Comparison of ENCODE assay signal across 21 mouse cellular contexts in genomic region chr6:33298768-33299167, GRCm38 (mm10). TPM values are rescaled to one million over a fixed set of nuclear protein-coding genes. Genes with fewer than 3 reads are reported as not detected.
DNase-seq lines count a peak whose midpoint lies in the region; ATAC-seq and TF ChIP-seq lines count a peak whose summit lies in the region.
"Had no signal": no experiment of that assay in that cellular context is flagged by ENCODE, and none has a peak within 500 bp of the region (broad histone marks: within the 10 kb centered on the region; RNA-seq: fewer than 3 reads in every experiment).

No protein-coding gene starts in this region.

- H3K9me3 ChIP-seq in liver, embryonic 11.5 days (ENCODE audit: control insufficient read depth, low read length) = no peaks in the 10 kb centered on the region
- H3K9me3 ChIP-seq in liver, embryonic 13.5 days (replicated peaks) = no peaks in the 10 kb centered on the region
- H3K9me3 ChIP-seq in liver, postnatal 0 days (ENCODE audit: low read length) = no peaks in the 10 kb centered on the region
- H3K9me3 ChIP-seq: embryonic facial prominence, embryonic 12.5 days; forebrain, embryonic 15.5 days; heart, embryonic 13.5 days had no signal

- H3K9ac ChIP-seq in liver, embryonic 11.5 days (ENCODE audit: low read depth, low read length) = no peak overlapping the region
- no peak overlapping the region for H3K9ac ChIP-seq in liver, embryonic 13.5 days
- no peak overlapping the region for H3K9ac ChIP-seq in liver, postnatal 0 days (replicated peaks)
- H3K9ac ChIP-seq: embryonic facial prominence, embryonic 12.5 days; forebrain, embryonic 15.5 days; heart, embryonic 13.5 days had no signal

- no peak overlapping the region for H3K4me3 ChIP-seq in liver, embryonic 11.5 days (ENCODE audit: low read depth, low read length)
- H3K4me3 ChIP-seq in liver, embryonic 13.5 days (replicated peaks) = no peak overlapping the region
- no peak overlapping the region for H3K4me3 ChIP-seq in liver, postnatal 0 days (ENCODE audit: low read depth, low read length)
- H3K4me3 ChIP-seq: embryonic facial prominence, embryonic 12.5 days; forebrain, embryonic 15.5 days; heart, embryonic 13.5 days had no signal

- 56% methylated on average over 1 of the region's 1 CpGs for WGBS in liver, embryonic 11.5 days
- WGBS in liver, embryonic 13.5 days (ENCODE audit: insufficient replicate concordance) = 19% methylated on average over 1 of the region's 1 CpGs
- 53% methylated on average over 1 of the region's 1 CpGs for WGBS in liver, postnatal 0 days (ENCODE audit: insufficient replicate concordance)

- no peak overlapping the region for H3K4me2 ChIP-seq in liver, embryonic 11.5 days
- H3K4me2 ChIP-seq in liver, embryonic 13.5 days = no peak overlapping the region
- no peak overlapping the region for H3K4me2 ChIP-seq in liver, postnatal 0 days (ENCODE audit: low read depth, low read length)
- H3K4me2 ChIP-seq: embryonic facial prominence, embryonic 12.5 days; forebrain, embryonic 15.5 days; heart, embryonic 13.5 days had no signal

- no peaks in the 10 kb centered on the region for H3K27me3 ChIP-seq in liver, embryonic 11.5 days (replicated peaks; ENCODE audit: control insufficient read depth, insufficient read depth, low read length)
- no peaks in the 10 kb centered on the region for H3K27me3 ChIP-seq in liver, embryonic 13.5 days
- no peaks in the 10 kb centered on the region for H3K27me3 ChIP-seq in liver, postnatal 0 days (ENCODE audit: insufficient read depth, low read length)
- H3K27me3 ChIP-seq: embryonic facial prominence, embryonic 12.5 days; forebrain, embryonic 15.5 days; heart, embryonic 13.5 days; Patski had no signal

- peak; percentile 49; the same call in 1 of the 2 replicates for ATAC-seq in liver, embryonic 11.5 days (replicated peaks; ENCODE audit: low FRiP score)
- peak; percentile 71 for ATAC-seq in liver, embryonic 13.5 days (ENCODE audit: low read depth)
- no peak for ATAC-seq in liver, postnatal 0 days
- ATAC-seq in inflammation-experienced regulatory T-cells, adult 6 months = no peak
- ATAC-seq: activated CD4-positive, CD25-positive, alpha-beta regulatory T cell, adult 4 months; CD4-positive, CD25-positive, alpha-beta regulatory T cell, adult 4 months; forebrain, embryonic 15.5 days; Patski had no signal

- no peaks in the 10 kb centered on the region for H3K4me1 ChIP-seq in liver, embryonic 11.5 days (replicated peaks; ENCODE audit: control insufficient read depth, insufficient read depth, low read length)
- peaks cover 21% of the 10 kb centered on the region for H3K4me1 ChIP-seq in liver, embryonic 13.5 days (replicated peaks)
- no peaks in the 10 kb centered on the region for H3K4me1 ChIP-seq in liver, postnatal 0 days (ENCODE audit: insufficient read depth)
- H3K4me1 ChIP-seq: embryonic facial prominence, embryonic 12.5 days; forebrain, embryonic 15.5 days had no signal

- H3K36me3 ChIP-seq in liver, embryonic 11.5 days (ENCODE audit: control insufficient read depth, insufficient read depth, low read length) = no peaks in the 10 kb centered on the region; the same call in 1 of the 2 replicates
- 0 out of 2 replicates have a peak, but pooled peaks cover 3% of the 10 kb centered on the region for H3K36me3 ChIP-seq in liver, embryonic 13.5 days
- no peaks in the 10 kb centered on the region; the same call in 1 of the 2 replicates for H3K36me3 ChIP-seq in liver, postnatal 0 days (replicated peaks; ENCODE audit: insufficient read depth, low read length)
- H3K36me3 ChIP-seq: embryonic facial prominence, embryonic 12.5 days had no signal

- no peak for DNase-seq in liver, embryonic 11.5 days (ENCODE audit: low spot score)
- no peak for DNase-seq in liver
- DNase-seq in liver, embryonic 13.5 days = no peak
- no peak for DNase-seq in liver, postnatal 0 days
- DNase-seq in yolk sac, embryonic 10.5 days (ENCODE audit: low spot score) = no peak
- no peak for DNase-seq in kidney, postnatal 14 days
- DNase-seq: adrenal gland, postnatal 14 days; B cell, adult 2 months; cerebellum, adult 11 months; cerebellum, adult 8-10 months; cerebellum, postnatal 25 days; gastrocnemius, postnatal 36 days; heart, adult 11 months; heart, postnatal 36 days had no signal

- H3K27ac ChIP-seq in liver, embryonic 11.5 days (ENCODE audit: low read depth, low read length) = no peak overlapping the region
- no peak overlapping the region for H3K27ac ChIP-seq in liver, embryonic 13.5 days
- no peak overlapping the region for H3K27ac ChIP-seq in liver, postnatal 0 days (ENCODE audit: low read depth)
- H3K27ac ChIP-seq: embryonic facial prominence, embryonic 12.5 days; forebrain, embryonic 15.5 days; heart, embryonic 13.5 days had no signal

- no peak for TF ChIP-seq CTCF in liver, postnatal 0 days (IDR thresholded peaks at IDR 0.05; ENCODE audit: low read depth)

- TF ChIP-seq EP300 in liver, postnatal 0 days (IDR thresholded peaks at IDR 0.05; ENCODE audit: low read depth) = peak; percentile 58

RNA-seq across cellular contexts. Expression of gene Exoc4, which starts 49.9 kb away (rescaled TPM):
- 20.4 and 20.9 TPM in 2 replicates for polyA plus RNA-seq in liver, embryonic 11.5 days (2014; fragmentation: Nextera tagmentation; extraction: Ambion mirVana)
- 11.0 and 13.8 TPM in 2 replicates for polyA plus RNA-seq in liver, embryonic 13.5 days (2015; fragmentation: Nextera tagmentation; extraction: Ambion mirVana)
- polyA plus RNA-seq in liver, postnatal 0 days (2015; fragmentation: Nextera tagmentation; extraction: Ambion mirVana) = 5.0 TPM in 2 replicates
- 10 to 100 TPM; 57.6 to 68.8 (median 68.7) TPM for polyA plus RNA-seq in inflammation-experienced regulatory T-cells, adult 6 months (2017; shearing (Covaris generic))

Comparison
In these comparisons a context has a peak if more than half of its experiments do, and no peak if none do; other contexts are left out.
1. ATAC-seq: peak in liver, embryonic 11.5 days (single experiment) and liver, embryonic 13.5 days (single experiment); none in liver, postnatal 0 days (single experiment) and inflammation-experienced regulatory T-cells, adult 6 months (single experiment).